Comparison of ENCODE assay signal across 9 mouse cellular contexts in the genomic region with DNA sequence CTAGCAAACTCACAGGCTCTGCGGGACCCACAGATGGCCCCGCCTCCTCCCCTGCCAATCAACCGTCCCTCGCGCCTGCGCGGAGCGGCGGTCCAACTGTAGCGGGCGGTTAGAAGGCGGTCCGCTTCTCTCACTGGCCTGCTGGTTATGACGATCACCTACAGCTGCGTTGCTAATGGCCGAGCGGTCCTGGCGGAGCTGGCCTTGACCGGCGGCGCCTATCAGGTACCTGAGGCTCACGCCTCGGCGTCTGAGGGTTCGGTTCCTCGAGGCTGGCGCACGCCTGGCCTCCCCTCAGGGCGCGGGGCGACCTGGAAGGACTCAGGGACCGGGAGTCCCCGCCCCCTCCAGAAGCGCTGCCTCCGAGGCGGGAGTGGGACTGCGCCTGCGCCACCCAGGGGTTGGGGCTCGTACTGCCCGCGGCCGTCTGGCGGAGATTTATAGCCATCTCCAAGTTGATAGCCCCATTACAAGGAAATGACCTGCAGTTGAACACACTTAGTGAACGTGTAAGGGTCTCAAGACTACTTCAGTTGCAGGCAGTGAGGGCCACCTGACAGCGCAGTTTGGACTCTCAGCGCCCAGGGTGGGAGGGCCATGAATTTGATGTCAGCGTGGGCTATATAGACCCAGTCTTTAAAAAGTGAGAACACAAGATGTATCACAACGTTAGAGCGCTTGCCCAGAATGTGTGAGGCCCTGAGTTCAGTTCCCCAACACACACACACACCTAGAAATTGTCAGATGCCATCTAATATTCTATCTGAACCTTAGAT. TPM values are rescaled to one million over a fixed set of nuclear protein-coding genes. Genes with fewer than 3 reads are reported as not detected.
DNase-seq lines count a peak whose midpoint lies in the region; ATAC-seq and TF ChIP-seq lines count a peak whose summit lies in the region.
"Had no signal": no experiment of that assay in that cellular context is flagged by ENCODE, and none has a peak within 500 bp of the region (broad histone marks: within the 10 kb centered on the region; RNA-seq: fewer than 3 reads in every experiment).

Gene Vamp9, plus strand, starts transcription at position 74 of the 776 bp plus-strand sequence.

- H3K4me3 ChIP-seq in cerebellum, adult 2 months (replicated peaks; ENCODE audit: insufficient read depth, low read depth, low read length): peak within 1 kb of the TSS; percentile 63
- H3K4me3 ChIP-seq in forebrain, postnatal 0 days (ENCODE audit: low read depth, low read length): peak within 1 kb of the TSS; percentile 51
- peak within 1 kb of the TSS; percentile 61 for H3K4me3 ChIP-seq in liver, embryonic 15.5 days (replicated peaks)
- H3K4me3 ChIP-seq in neural tube, embryonic 12.5 days: peak within 1 kb of the TSS; percentile 60
- peak within 1 kb of the TSS; percentile 62 for H3K4me3 ChIP-seq in stomach, embryonic 16.5 days (replicated peaks; ENCODE audit: low read length)

- WGBS in cerebellum, adult 2 months: 7% methylated on average over 49 of the region's 49 CpGs
- WGBS in forebrain, postnatal 0 days: 12% methylated on average over 49 of the region's 49 CpGs
- 3% methylated on average over 49 of the region's 49 CpGs for WGBS in large intestine, adult 2 months
- WGBS in liver, embryonic 15.5 days (ENCODE audit: insufficient replicate concordance): 5% methylated on average over 49 of the region's 49 CpGs
- 4% methylated on average over 49 of the region's 49 CpGs for WGBS in neural tube, embryonic 12.5 days
- 4% methylated on average over 49 of the region's 49 CpGs for WGBS in stomach, embryonic 16.5 days

- H3K4me1 ChIP-seq in cerebellum, adult 2 months (ENCODE audit: control insufficient read depth, insufficient read depth, low read length): no peaks in the 10 kb centered on the region
- 0 out of 2 replicates have a peak, but pooled peaks cover 4% of the 10 kb centered on the region for H3K4me1 ChIP-seq in forebrain, postnatal 0 days (ENCODE audit: insufficient read depth)
- peaks cover 8% of the 10 kb centered on the region for H3K4me1 ChIP-seq in liver, embryonic 15.5 days (replicated peaks)
- H3K4me1 ChIP-seq in neural tube, embryonic 12.5 days: no peaks in the 10 kb centered on the region
- H3K4me1 ChIP-seq in stomach, embryonic 16.5 days (ENCODE audit: control insufficient read depth, insufficient read depth, low read length): no peaks in the 10 kb centered on the region

- peak; percentile 34; the same call in 1 of the 2 replicates for TF ChIP-seq POLR2A in cerebellum, adult 2 months (IDR thresholded peaks at IDR 0.05; ENCODE audit: borderline replicate concordance, insufficient read depth, low read length)

- H3K36me3 ChIP-seq in forebrain, postnatal 0 days (ENCODE audit: insufficient read depth): no peaks in the 10 kb centered on the region
- H3K36me3 ChIP-seq in liver, embryonic 15.5 days (replicated peaks): no peaks in the 10 kb centered on the region
- no peaks in the 10 kb centered on the region for H3K36me3 ChIP-seq in neural tube, embryonic 12.5 days
- H3K36me3 ChIP-seq in stomach, embryonic 16.5 days (ENCODE audit: control insufficient read depth, insufficient read depth, low read length): no peaks in the 10 kb centered on the region

- peak; percentile 99 for ATAC-seq in forebrain, postnatal 0 days
- peak; percentile 92 for ATAC-seq in liver, embryonic 15.5 days (ENCODE audit: insufficient read depth)
- peak; percentile 98 for ATAC-seq in neural tube, embryonic 12.5 days (ENCODE audit: low FRiP score, low read depth)
- peak; percentile 100 for ATAC-seq in stomach, embryonic 16.5 days (ENCODE audit: insufficient read depth, low FRiP score)

- DNase-seq in ES-CJ7 (ENCODE audit: low read depth, low spot score): peak; percentile 96
- DNase-seq in cerebellum, adult 2 months: peak; percentile 92 to 93
- DNase-seq in forebrain, postnatal 0 days: peak; percentile 96
- DNase-seq in heart, postnatal 25 days (ENCODE audit: low spot score): peak; percentile 91
- peak; percentile 63 for DNase-seq in large intestine, adult 2 months (ENCODE audit: low read depth, low spot score)

- no peaks in the 10 kb centered on the region for H3K9me3 ChIP-seq in forebrain, postnatal 0 days (ENCODE audit: low read length)
- no peaks in the 10 kb centered on the region for H3K9me3 ChIP-seq in liver, embryonic 15.5 days (replicated peaks)
- no peaks in the 10 kb centered on the region for H3K9me3 ChIP-seq in neural tube, embryonic 12.5 days
- no peaks in the 10 kb centered on the region for H3K9me3 ChIP-seq in stomach, embryonic 16.5 days (replicated peaks; ENCODE audit: control insufficient read depth, low read length)

- no peaks in the 10 kb centered on the region for H3K27me3 ChIP-seq in cerebellum, adult 2 months (ENCODE audit: control insufficient read depth, insufficient read depth, low read length)
- no peaks in the 10 kb centered on the region for H3K27me3 ChIP-seq in forebrain, postnatal 0 days (ENCODE audit: insufficient read depth, low read length)
- no peaks in the 10 kb centered on the region for H3K27me3 ChIP-seq in liver, embryonic 15.5 days
- H3K27me3 ChIP-seq in neural tube, embryonic 12.5 days (replicated peaks): no peaks in the 10 kb centered on the region
- no peaks in the 10 kb centered on the region for H3K27me3 ChIP-seq in stomach, embryonic 16.5 days (ENCODE audit: control insufficient read depth, insufficient read depth, low read length)

- H3K27ac ChIP-seq in cerebellum, adult 2 months (ENCODE audit: insufficient read depth, low read length): no peak within 1 kb of the TSS
- peak within 1 kb of the TSS; percentile 80 for H3K27ac ChIP-seq in forebrain, postnatal 0 days (ENCODE audit: low read depth, low read length)
- peak within 1 kb of the TSS; percentile 57 for H3K27ac ChIP-seq in liver, embryonic 15.5 days (replicated peaks)
- peak within 1 kb of the TSS; percentile 70 for H3K27ac ChIP-seq in neural tube, embryonic 12.5 days
- H3K27ac ChIP-seq in stomach, embryonic 16.5 days (ENCODE audit: low read length): peak within 1 kb of the TSS; percentile 91

- peak within 1 kb of the TSS; percentile 60 for H3K4me2 ChIP-seq in forebrain, postnatal 0 days (ENCODE audit: low read depth)
- H3K4me2 ChIP-seq in liver, embryonic 15.5 days: peak within 1 kb of the TSS; percentile 77
- peak within 1 kb of the TSS; percentile 59 for H3K4me2 ChIP-seq in neural tube, embryonic 12.5 days (replicated peaks)
- H3K4me2 ChIP-seq in stomach, embryonic 16.5 days (ENCODE audit: low read depth, low read length): peak within 1 kb of the TSS; percentile 73

- TF ChIP-seq CTCF in cerebellum, adult 2 months (IDR thresholded peaks at IDR 0.05; ENCODE audit: borderline replicate concordance, insufficient read depth, low read depth, low read length): peak; percentile 30; the same call in 1 of the 2 replicates
- TF ChIP-seq CTCF in forebrain, postnatal 0 days (IDR thresholded peaks at IDR 0.05; ENCODE audit: low read depth): peak; percentile 69

- intact Hi-C loops in heart, postnatal 25 days (cut with DNase I): no loop called here

- H3K9ac ChIP-seq in forebrain, postnatal 0 days: peak within 1 kb of the TSS; percentile 66
- H3K9ac ChIP-seq in liver, embryonic 15.5 days: peak within 1 kb of the TSS; percentile 47
- H3K9ac ChIP-seq in neural tube, embryonic 12.5 days: peak within 1 kb of the TSS; percentile 63
- peak within 1 kb of the TSS; percentile 87 for H3K9ac ChIP-seq in stomach, embryonic 16.5 days (ENCODE audit: low read length)

RNA-seq across cellular contexts. Expression of gene Vamp9, which starts in this region (rescaled TPM):
- polyA plus RNA-seq in cerebellum, adult 2 months (2012; rRNA removed): 0.84 TPM in 1 of 2 replicates, not detected in the other
- 0.52 and 1.5 TPM in 2 replicates for total RNA-seq in forebrain, postnatal 0 days (2014; rRNA removed)
- polyA plus RNA-seq in forebrain, postnatal 0 days (2015; fragmentation: Nextera tagmentation; extraction: Ambion mirVana): 0.73 and 1.2 TPM in 2 replicates
- not detected for total RNA-seq in heart, postnatal 25 days (2021)
- not detected in 2 replicates for polyA plus RNA-seq in large intestine, adult 2 months (2012; rRNA removed)
- polyA plus RNA-seq in liver, embryonic 15.5 days (2015; fragmentation: Nextera tagmentation; extraction: Ambion mirVana): not detected in 2 replicates
- 0.46 and 0.56 TPM in 2 replicates for polyA plus RNA-seq in neural tube, embryonic 12.5 days (2016; fragmentation: Nextera tagmentation; extraction: Ambion mirVana)
- polyA plus RNA-seq in stomach, embryonic 16.5 days (2015; fragmentation: Nextera tagmentation; extraction: Ambion mirVana): not detected in 2 replicates
- total RNA-seq: MEL had no signal

Comparison
In these comparisons a context has a peak if more than half of its experiments do, and no peak if none do; other contexts are left out.
1. Peak in DNase-seq and H3K4me3 ChIP-seq in cerebellum, adult 2 months; RNA of the gene not detected or under 1 TPM.
2. Peak in DNase-seq in heart, postnatal 25 days; RNA of the gene not detected or under 1 TPM.
3. Peak in DNase-seq in large intestine, adult 2 months; RNA of the gene not detected or under 1 TPM.
4. Peak in ATAC-seq, H3K4me3 ChIP-seq, H3K27ac ChIP-seq, H3K9ac ChIP-seq and H3K4me2 ChIP-seq in liver, embryonic 15.5 days; RNA of the gene not detected or under 1 TPM.
5. Peak in ATAC-seq, H3K4me3 ChIP-seq, H3K27ac ChIP-seq, H3K9ac ChIP-seq and H3K4me2 ChIP-seq in neural tube, embryonic 12.5 days; RNA of the gene not detected or under 1 TPM.
6. Peak in ATAC-seq, H3K4me3 ChIP-seq, H3K27ac ChIP-seq, H3K9ac ChIP-seq and H3K4me2 ChIP-seq in stomach, embryonic 16.5 days; RNA of the gene not detected or under 1 TPM.